Mouse (Mus musculus): ENCODE results near the gene Gpat3. TPM values are rescaled to one million over a fixed set of nuclear protein-coding genes. Genes with fewer than 3 reads are reported as not detected.

Gene Gpat3
- total and polyA plus RNA-seq, 2 experiments from 2014 or later, result 0.53 to 4.2 TPM

DNA sequence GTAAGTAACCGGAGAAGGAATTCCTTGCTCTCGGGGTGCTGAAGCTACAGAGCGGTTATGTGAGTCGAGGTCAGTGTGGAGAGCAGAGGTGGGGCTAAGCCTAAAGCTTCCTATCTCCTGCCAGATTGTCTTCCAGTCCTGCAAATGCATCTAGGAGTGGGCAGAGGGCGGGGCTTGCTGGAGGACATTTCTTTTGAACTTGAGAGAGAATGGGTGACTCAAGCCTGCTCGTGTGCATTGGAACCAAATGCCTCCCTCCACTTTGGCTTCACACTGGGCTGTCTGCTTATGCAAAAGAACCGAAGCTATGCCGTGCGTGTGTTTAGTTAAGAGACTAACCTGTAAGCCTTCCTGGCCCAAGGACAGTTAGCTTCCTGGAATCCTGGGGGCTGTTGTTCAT, 67.8 kb downstream of the Gpat3 start:
- WGBS, result 63% methylated on average over 9 of the region's 9 CpGs
- no peak overlapping the region for H3K27ac ChIP-seq (ENCODE audit: low read depth, low read length)
- no peaks in the 10 kb centered on the region for H3K27me3 ChIP-seq (ENCODE audit: insufficient read depth, low read length)
- ATAC-seq, result no peak
- no peaks in the 10 kb centered on the region for H3K9me3 ChIP-seq (ENCODE audit: low read length)
- no peak overlapping the region for H3K4me2 ChIP-seq (ENCODE audit: low read depth)
- no peaks in the 10 kb centered on the region for H3K36me3 ChIP-seq (ENCODE audit: insufficient read depth)
- H3K9ac ChIP-seq, result no peak overlapping the region
- TF ChIP-seq CTCF (IDR thresholded peaks at IDR 0.05; ENCODE audit: low read depth), result no peak
- no peak overlapping the region for H3K4me3 ChIP-seq (ENCODE audit: low read depth, low read length)
- H3K4me1 ChIP-seq (ENCODE audit: insufficient read depth), result no peaks in the 10 kb centered on the region
- DNase-seq, result no peak

GRCm38 (mm10) chr5:100914989-100915388, 69.5 kb downstream of the Gpat3 start:
- peak; percentile 54 for ATAC-seq
- peak; percentile 86 for DNase-seq
- Histone ChIP-seq H3K9ac (no peak overlapping the region), H3K27ac (ENCODE audit: low read depth, low read length) (no peak overlapping the region), H3K4me1 (ENCODE audit: insufficient read depth) (no peaks in the 10 kb centered on the region), H3K4me3 (ENCODE audit: low read depth, low read length) (no peak overlapping the region), H3K27me3 (ENCODE audit: insufficient read depth, low read length) (no peaks in the 10 kb centered on the region), H3K4me2 (ENCODE audit: low read depth) (no peak overlapping the region), H3K9me3 (ENCODE audit: low read length) (no peaks in the 10 kb centered on the region), H3K36me3 (ENCODE audit: insufficient read depth) (no peaks in the 10 kb centered on the region)
- TF ChIP-seq CTCF (IDR thresholded peaks at IDR 0.05; ENCODE audit: low read depth), result peak; percentile 91
- 17% methylated on average over 7 of the region's 7 CpGs for WGBS

DNA sequence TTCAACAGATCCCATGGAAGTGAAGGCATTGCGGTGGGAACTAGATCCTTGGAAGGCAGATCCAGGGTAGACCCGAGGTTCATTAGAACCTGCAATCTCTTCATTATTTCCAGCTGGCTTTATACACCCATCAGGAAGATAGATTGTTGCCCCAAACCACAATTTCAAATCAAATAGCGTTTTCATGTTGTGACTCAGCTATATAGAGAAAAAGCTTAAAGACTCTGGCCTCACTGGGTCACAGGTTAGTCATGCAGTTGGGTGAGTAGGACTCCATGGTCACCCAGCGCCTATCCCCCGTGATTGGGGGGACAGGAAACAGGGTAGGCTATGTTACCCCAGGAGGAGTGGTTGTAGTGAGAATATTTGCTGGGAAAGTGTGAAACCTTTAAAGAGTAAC, 69.9 kb downstream of the Gpat3 start:
- Histone ChIP-seq H3K4me3 (ENCODE audit: low read depth, low read length) (no peak overlapping the region), H3K4me2 (ENCODE audit: low read depth) (no peak overlapping the region), H3K27me3 (ENCODE audit: insufficient read depth, low read length) (no peaks in the 10 kb centered on the region), H3K9me3 (ENCODE audit: low read length) (no peaks in the 10 kb centered on the region), H3K27ac (ENCODE audit: low read depth, low read length) (no peak overlapping the region), H3K4me1 (ENCODE audit: insufficient read depth) (no peaks in the 10 kb centered on the region), H3K36me3 (ENCODE audit: insufficient read depth) (no peaks in the 10 kb centered on the region), H3K9ac (no peak overlapping the region)
- 44% methylated on average over 5 of the region's 5 CpGs for WGBS
- DNase-seq (no peak), ATAC-seq (no peak)
- TF ChIP-seq CTCF (IDR thresholded peaks at IDR 0.05; ENCODE audit: low read depth), result no peak

DNA sequence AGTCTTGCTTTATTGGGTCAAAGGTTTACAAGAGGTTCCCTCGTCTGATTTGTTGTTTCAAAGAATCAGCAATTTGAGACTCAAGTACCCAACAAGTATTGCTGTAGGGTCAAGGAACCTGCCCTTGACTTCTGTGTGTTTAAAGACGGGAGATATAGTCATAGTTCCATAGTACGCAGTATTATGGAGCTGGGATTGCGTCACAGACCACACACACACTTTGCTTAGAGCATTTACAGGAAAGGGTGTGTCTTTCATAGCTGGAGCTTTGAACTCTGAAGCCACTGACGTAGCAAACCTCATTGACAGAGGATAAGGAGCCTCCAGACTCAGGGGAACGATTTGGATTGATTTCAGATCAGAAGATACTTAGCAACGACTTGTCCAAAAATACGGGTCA, 70.9 kb downstream of the Gpat3 start:
- H3K4me1 ChIP-seq (ENCODE audit: insufficient read depth), result no peaks in the 10 kb centered on the region
- H3K9me3 ChIP-seq (ENCODE audit: low read length), result no peaks in the 10 kb centered on the region
- 67% methylated on average over 8 of the region's 8 CpGs for WGBS
- DNase-seq (no peak), ATAC-seq (no peak)
- H3K36me3 ChIP-seq (ENCODE audit: insufficient read depth), result no peaks in the 10 kb centered on the region
- no peak overlapping the region for H3K4me3 ChIP-seq (ENCODE audit: low read depth, low read length)
- no peak overlapping the region for H3K27ac ChIP-seq (ENCODE audit: low read depth, low read length)
- no peak for TF ChIP-seq CTCF (IDR thresholded peaks at IDR 0.05; ENCODE audit: low read depth)
- no peak overlapping the region for H3K9ac ChIP-seq
- H3K27me3 ChIP-seq (ENCODE audit: insufficient read depth, low read length), result no peaks in the 10 kb centered on the region
- H3K4me2 ChIP-seq (ENCODE audit: low read depth), result no peak overlapping the region

DNA sequence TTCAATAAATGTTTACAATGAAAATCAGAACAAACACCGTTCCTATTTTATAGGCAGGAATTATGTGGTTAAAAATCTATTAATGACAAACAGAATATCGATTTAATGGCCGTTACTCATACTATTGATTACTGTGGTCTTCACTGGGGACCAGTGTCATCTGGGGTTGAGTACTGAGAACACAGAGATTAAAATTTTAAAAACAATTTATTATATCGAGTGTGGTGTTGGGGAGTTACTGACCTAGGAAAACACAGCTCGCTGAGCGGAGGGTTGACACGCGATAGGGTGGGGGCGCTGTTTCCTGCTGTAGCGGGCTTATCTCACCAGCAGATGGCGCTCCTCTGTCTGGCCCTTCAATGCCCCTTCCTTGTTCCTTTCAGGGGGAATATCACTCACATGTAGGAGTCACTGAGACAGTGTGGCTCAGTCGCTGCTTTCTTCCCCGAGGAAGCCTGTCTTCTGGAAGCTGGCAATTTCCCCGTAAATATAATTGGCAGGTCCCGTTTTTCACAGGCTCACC, 71.8 kb downstream of the Gpat3 start:
- no peaks in the 10 kb centered on the region for H3K36me3 ChIP-seq (ENCODE audit: insufficient read depth)
- no peak overlapping the region for H3K4me3 ChIP-seq (ENCODE audit: low read depth, low read length)
- no peaks in the 10 kb centered on the region for H3K9me3 ChIP-seq (ENCODE audit: low read length)
- no peaks in the 10 kb centered on the region for H3K4me1 ChIP-seq (ENCODE audit: insufficient read depth)
- peak; percentile 73 for DNase-seq
- H3K27ac ChIP-seq (ENCODE audit: low read depth, low read length), result no peak overlapping the region
- no peak overlapping the region for H3K4me2 ChIP-seq (ENCODE audit: low read depth)
- H3K9ac ChIP-seq, result no peak overlapping the region
- TF ChIP-seq CTCF (IDR thresholded peaks at IDR 0.05; ENCODE audit: low read depth), result peak; percentile 96
- no peaks in the 10 kb centered on the region for H3K27me3 ChIP-seq (ENCODE audit: insufficient read depth, low read length)
- 24% methylated on average over 15 of the region's 15 CpGs for WGBS
- peak; percentile 56 for ATAC-seq

DNA sequence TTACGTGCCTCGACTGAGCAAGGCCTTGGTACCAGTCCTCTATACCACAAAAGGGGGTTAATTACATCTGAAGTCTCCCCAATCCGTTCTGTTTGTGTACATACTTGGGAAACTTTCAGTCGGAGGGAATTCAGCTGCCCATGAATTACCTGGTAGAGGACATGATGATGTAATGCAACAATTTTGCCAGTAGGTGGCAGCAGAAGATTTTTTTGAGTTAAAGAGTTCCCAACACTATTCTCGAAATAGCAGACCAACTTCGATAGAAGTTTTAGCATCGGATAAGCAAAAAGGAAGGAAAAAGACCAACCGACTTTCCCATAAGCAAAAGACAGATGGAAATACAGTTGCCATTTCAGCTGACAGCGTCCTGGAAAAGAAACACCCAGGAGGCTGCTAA, 73.6 kb downstream of the Gpat3 start:
- Histone ChIP-seq H3K9ac (no peak overlapping the region), H3K36me3 (ENCODE audit: insufficient read depth) (no peaks in the 10 kb centered on the region), H3K4me2 (ENCODE audit: low read depth) (no peak overlapping the region), H3K4me3 (ENCODE audit: low read depth, low read length) (no peak overlapping the region), H3K9me3 (ENCODE audit: low read length) (no peaks in the 10 kb centered on the region), H3K4me1 (ENCODE audit: insufficient read depth) (no peaks in the 10 kb centered on the region), H3K27me3 (ENCODE audit: insufficient read depth, low read length) (no peaks in the 10 kb centered on the region), H3K27ac (ENCODE audit: low read depth, low read length) (no peak overlapping the region)
- peak; percentile 79 for TF ChIP-seq CTCF (IDR thresholded peaks at IDR 0.05; ENCODE audit: low read depth)
- 17% methylated on average over 9 of the region's 9 CpGs for WGBS
- peak; percentile 46; the same call in 1 of the 2 replicates for ATAC-seq
- peak; percentile 90 for DNase-seq

- H3K4me3 ChIP-seq (ENCODE audit: low read depth, low read length), result no peak overlapping the region
- ATAC-seq (no peak), DNase-seq (no peak)
- H3K4me1 ChIP-seq (ENCODE audit: insufficient read depth), result no peaks in the 10 kb centered on the region
- H3K4me2 ChIP-seq (ENCODE audit: low read depth), result no peak overlapping the region
- H3K9me3 ChIP-seq (ENCODE audit: low read length), result no peaks in the 10 kb centered on the region
- H3K36me3 ChIP-seq (ENCODE audit: insufficient read depth), result no peaks in the 10 kb centered on the region
- no peak for TF ChIP-seq CTCF (IDR thresholded peaks at IDR 0.05; ENCODE audit: low read depth)
- WGBS, result 81% methylated on average over 2 of the region's 2 CpGs
- H3K27ac ChIP-seq (ENCODE audit: low read depth, low read length), result no peak overlapping the region
- H3K9ac ChIP-seq, result no peak overlapping the region
- H3K27me3 ChIP-seq (ENCODE audit: insufficient read depth, low read length), result no peaks in the 10 kb centered on the region
Measured at GRCm38 (mm10) chr5:100929698-100930097, 84.2 kb downstream of the Gpat3 start.

All from forebrain, postnatal 0 days (tissue).